Mouse (Mus musculus) embryonic fibroblast, embryonic 13.5 days (primary cell): Measurements from ENCODE around the gene Anxa8. TPM values are rescaled to one million over a fixed set of nuclear protein-coding genes. Genes with fewer than 3 reads are reported as not detected.

Experiments used
- H3K27ac ChIP-seq: 2 replicates; pipeline ENCODE4 v1.5.1; 2012; ENCODE audit warnings: low read length, control low read depth, inconsistent platforms; ENCODE audit not compliant: insufficient read depth
- H3K4me1 ChIP-seq: 2 replicates; pipeline ENCODE4 v1.6.1; 2011; ENCODE audit warnings: low read length; ENCODE audit not compliant: control insufficient read depth, insufficient read depth
- H3K4me3 ChIP-seq: 2 replicates; pipeline ENCODE4 v1.5.1; 2011; ENCODE audit warnings: mild to moderate bottlenecking, control low read depth, low read length; ENCODE audit not compliant: insufficient read depth
- CTCF ChIP-seq: IDR thresholded peaks from 2 replicates; pipeline ENCODE4 v1.5.1; 2011; ENCODE audit warnings: mild to moderate bottlenecking, control low read depth, low read length, moderate library complexity, borderline replicate concordance; ENCODE audit not compliant: insufficient read depth
- POLR2A ChIP-seq: IDR thresholded peaks from 2 replicates; pipeline ENCODE4 v1.6.1; 2011; ENCODE audit warnings: low read depth, mild to moderate bottlenecking, control low read depth, low read length, moderate library complexity
- polyA plus RNA-seq: library from polyadenylated mRNA; stranded (reverse); fragments of >200 nt; gene quantifications from 2 replicates; pipeline ENCODE4 v1.2.4, GENCODE M21; 2011; ENCODE audit warnings: low read depth; ENCODE audit not compliant: missing spikeins, insufficient read length

Gene Anxa8
- polyA plus RNA-seq: 28.1 and 42.9 TPM in 2 replicates

DNA sequence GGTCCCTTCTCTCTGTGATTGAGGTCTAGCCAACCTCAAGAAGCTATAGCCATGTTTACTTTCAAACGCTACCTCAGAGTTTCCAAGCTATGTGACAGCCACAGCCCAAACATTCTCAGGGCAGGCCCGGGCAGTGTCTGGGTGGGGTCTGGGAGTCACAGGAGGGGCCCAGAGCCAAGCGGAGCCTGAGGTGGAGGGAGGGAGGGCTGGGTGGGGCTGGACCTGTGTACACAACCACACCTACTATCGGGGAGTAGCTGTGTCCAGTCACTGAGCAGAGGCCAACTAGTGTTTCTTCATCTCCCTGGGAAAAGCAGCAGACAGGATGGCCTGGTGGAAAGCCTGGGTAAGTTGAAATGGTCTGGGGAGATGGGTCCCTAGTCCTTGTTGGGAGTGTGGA, at the start of gene Anxa8:
Gene Anxa8, plus strand, starts transcription at position 251 of the 400 bp plus-strand sequence.
- TF ChIP-seq POLR2A (0 out of 2 replicates have a peak, but pooled peaks have one; percentile 18), CTCF (no peak)
- H3K4me3 ChIP-seq: no peak within 1 kb of the TSS
- H3K4me1 ChIP-seq: peaks cover 9% of the 10 kb centered on the region; the same call in 1 of the 2 replicates
- peak within 1 kb of the TSS; percentile 13; the same call in 1 of the 2 replicates for H3K27ac ChIP-seq

GRCm38 (mm10) chr14:34041241-34041640, 44.5 kb upstream of the Anxa8 start:
- no peak overlapping the region for H3K27ac ChIP-seq
- H3K4me3 ChIP-seq: no peak overlapping the region
- H3K4me1 ChIP-seq: no peaks in the 10 kb centered on the region
- TF ChIP-seq CTCF (no peak), POLR2A (no peak)

GRCm38 (mm10) chr14:34043341-34043740, 42.4 kb upstream of the Anxa8 start:
- TF ChIP-seq CTCF (no peak), POLR2A (no peak)
- no peak overlapping the region for H3K4me3 ChIP-seq
- no peaks in the 10 kb centered on the region for H3K4me1 ChIP-seq
- no peak overlapping the region for H3K27ac ChIP-seq

DNA sequence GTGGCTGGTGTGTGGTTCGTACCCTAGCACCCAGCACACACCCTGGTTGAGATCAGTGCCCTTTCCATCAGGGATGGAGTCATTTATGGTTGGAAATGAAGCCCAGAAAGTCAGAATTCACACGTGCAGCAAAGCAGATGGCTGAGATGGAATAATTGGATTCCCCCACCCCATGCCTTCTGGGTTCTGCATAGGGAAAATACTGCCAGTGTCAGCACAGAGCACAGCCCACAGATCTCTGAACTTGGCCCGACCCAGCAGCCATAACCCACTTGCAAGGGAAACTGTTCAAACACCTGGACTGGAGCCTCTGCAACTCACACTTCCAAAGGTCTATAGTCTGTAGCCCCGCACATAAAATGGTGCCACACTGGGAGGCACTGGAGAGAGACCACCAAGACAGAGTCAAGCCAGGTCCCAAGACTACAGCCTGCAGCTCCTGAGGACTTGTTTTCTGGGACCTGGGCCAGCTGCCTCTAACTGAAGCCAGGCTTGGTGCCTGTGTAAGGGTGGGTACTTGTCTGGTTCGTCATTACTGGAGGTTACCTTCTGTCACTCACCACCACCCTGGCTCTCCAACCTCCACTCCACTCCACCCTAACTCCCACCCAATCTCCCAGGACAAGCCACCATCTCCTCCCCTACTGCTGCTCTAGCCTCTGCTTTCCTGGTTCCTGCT, 35.5 kb upstream of the Anxa8 start:
- H3K4me3 ChIP-seq: no peak overlapping the region
- no peak overlapping the region for H3K27ac ChIP-seq
- H3K4me1 ChIP-seq: no peaks in the 10 kb centered on the region
- no peak for TF ChIP-seq CTCF
- no peak for TF ChIP-seq POLR2A

- Histone ChIP-seq H3K4me3 (no peak within 1 kb of the TSS), H3K4me1 (no peaks in the 10 kb centered on the region), H3K27ac (no peak within 1 kb of the TSS)
- TF ChIP-seq CTCF (no peak), POLR2A (no peak)
These were observed 33.3 kb upstream of the Anxa8 start, which contains the start of gene Antxrl for GRCm38 (mm10) chr14:34052516-34052915. Antxrl (plus strand) TSS chr14:34052707.

GRCm38 (mm10) chr14:34071665-34072064, 14.1 kb upstream of the Anxa8 start:
- no peak for TF ChIP-seq POLR2A
- TF ChIP-seq CTCF: no peak
- no peak overlapping the region for H3K27ac ChIP-seq
- no peak overlapping the region for H3K4me3 ChIP-seq
- H3K4me1 ChIP-seq: no peaks in the 10 kb centered on the region

GRCm38 (mm10) chr14:34075346-34075745, 10.4 kb upstream of the Anxa8 start:
- Histone ChIP-seq H3K4me1 (no peaks in the 10 kb centered on the region), H3K27ac (no peak overlapping the region), H3K4me3 (no peak overlapping the region)
- TF ChIP-seq CTCF (no peak), POLR2A (no peak)

GRCm38 (mm10) chr14:34077222-34077621, 8.6 kb upstream of the Anxa8 start:
- Histone ChIP-seq H3K27ac (no peak overlapping the region), H3K4me1 (no peaks in the 10 kb centered on the region), H3K4me3 (no peak overlapping the region)
- TF ChIP-seq POLR2A (no peak), CTCF (no peak)

DNA sequence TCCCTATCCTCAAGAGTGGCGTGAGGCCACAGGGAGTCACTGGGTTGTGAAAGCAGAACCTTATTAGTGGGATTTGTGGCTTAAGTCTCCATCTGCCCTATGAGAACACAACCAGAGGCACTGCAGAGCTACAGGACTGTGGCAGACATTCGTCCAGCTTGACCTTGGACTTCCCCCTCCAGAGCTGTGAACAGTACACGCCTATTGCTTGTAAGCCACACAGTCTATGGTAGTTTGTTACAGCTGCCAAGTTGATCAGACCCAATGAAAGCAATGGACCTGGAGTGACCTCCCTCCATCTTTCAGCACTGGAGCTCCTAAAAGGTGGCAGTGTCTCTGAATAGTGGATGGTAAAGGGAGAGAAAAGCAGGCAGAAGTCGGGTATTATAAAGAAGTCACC, 7.5 kb upstream of the Anxa8 start:
- H3K4me1 ChIP-seq: no peaks in the 10 kb centered on the region
- TF ChIP-seq POLR2A: no peak
- no peak for TF ChIP-seq CTCF
- H3K4me3 ChIP-seq: no peak overlapping the region
- no peak overlapping the region for H3K27ac ChIP-seq

DNA sequence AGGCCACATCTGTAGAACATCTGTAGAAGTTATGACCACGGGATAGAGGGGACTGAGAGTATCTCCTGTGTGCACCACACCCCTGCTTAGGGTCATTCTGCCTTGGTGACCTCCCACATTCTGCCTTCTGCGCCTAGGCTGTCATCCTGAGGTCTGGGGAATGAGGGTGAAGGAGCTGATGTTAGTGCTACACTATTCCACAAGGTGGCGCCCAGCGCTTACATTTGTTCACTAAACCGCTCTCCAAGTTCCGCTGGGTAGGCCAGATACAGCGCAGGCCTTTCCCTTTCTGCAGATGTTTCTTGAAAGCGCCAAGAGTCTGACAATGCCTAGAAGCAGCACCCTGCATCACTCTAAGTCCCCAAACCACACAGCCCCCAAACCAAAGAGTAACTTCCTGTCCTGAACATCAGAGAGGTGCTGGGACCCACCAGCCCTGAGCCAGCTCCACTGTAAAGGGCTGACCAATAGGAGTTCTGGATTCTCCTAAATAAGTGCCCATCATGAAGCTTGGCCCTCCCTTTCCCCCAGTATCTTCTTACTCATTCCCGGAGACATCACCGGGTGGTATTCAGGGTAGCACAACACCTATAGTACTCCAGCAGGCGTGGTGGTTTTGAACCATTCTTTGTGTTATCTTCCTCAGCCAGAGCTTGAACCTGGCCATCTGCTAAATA, 5.3 kb upstream of the Anxa8 start:
- no peak for TF ChIP-seq POLR2A
- peak; percentile 77; the same call in 1 of the 2 replicates for TF ChIP-seq CTCF
- H3K27ac ChIP-seq: no peak overlapping the region
- H3K4me3 ChIP-seq: no peak overlapping the region

More for the DNA sequence above, 5.3 kb upstream of the Anxa8 start:
- no peaks in the 10 kb centered on the region; the same call in 1 of the 2 replicates for H3K4me1 ChIP-seq
